Mouse (Mus musculus) erythroblast, embryonic 14.5 days (primary cell): Measurements from ENCODE around the gene Cep131. TPM values are rescaled to one million over a fixed set of nuclear protein-coding genes. Genes with fewer than 3 reads are reported as not detected.

ENCODE experiments used
- H3K27me3 ChIP-seq: 2 replicates; pipeline ENCODE4 v1.6.1; 2012; ENCODE audit warnings: inconsistent platforms; ENCODE audit not compliant: control insufficient read depth
- H3K36me3 ChIP-seq: 2 replicates; pipeline ENCODE4 v1.6.1; 2012; ENCODE audit warnings: mild to moderate bottlenecking, inconsistent platforms; ENCODE audit not compliant: control insufficient read depth
- H3K4me1 ChIP-seq: 2 replicates; pipeline ENCODE4 v1.6.1; 2012; ENCODE audit warnings: inconsistent platforms; ENCODE audit not compliant: control insufficient read depth
- H3K4me3 ChIP-seq: replicated peaks from 2 replicates; pipeline ENCODE3; 2012; ENCODE audit warnings: moderate library complexity, mild to moderate bottlenecking, inconsistent platforms
- H3K9me3 ChIP-seq: 2 replicates; pipeline ENCODE4 v1.6.1; 2012; ENCODE audit warnings: low read length, inconsistent platforms, mixed read lengths; ENCODE audit not compliant: control insufficient read depth
- GATA1 ChIP-seq: IDR thresholded peaks from 2 replicates; pipeline ENCODE4 v1.6.1; 2012; ENCODE audit warnings: low read length, inconsistent platforms, mixed read lengths
- TAL1 ChIP-seq: IDR thresholded peaks from 3 replicates; pipeline ENCODE4 v1.6.1; 2012; ENCODE audit warnings: low read length, inconsistent platforms, mixed read lengths
- polyA plus RNA-seq: library from polyadenylated mRNA; stranded (reverse); fragments of >175 nt; gene quantifications from 2 replicates; pipeline ENCODE4 v1.2.3, GENCODE M21; 2012

Cep131 gene
- polyA plus RNA-seq, 1 experiment, result 2.3 TPM

- H3K27me3 ChIP-seq, result no peaks in the 10 kb centered on the region
- H3K4me1 ChIP-seq, result no peaks in the 10 kb centered on the region
- H3K9me3 ChIP-seq, result no peaks in the 10 kb centered on the region
- no peaks in the 10 kb centered on the region for H3K36me3 ChIP-seq
- TF ChIP-seq TAL1, result no peak
- no peak for TF ChIP-seq GATA1
- no peak overlapping the region for H3K4me3 ChIP-seq
These were observed 65.3 kb downstream of the Cep131 start for GRCm38 (mm10) chr11:120021367-120021766.

DNA sequence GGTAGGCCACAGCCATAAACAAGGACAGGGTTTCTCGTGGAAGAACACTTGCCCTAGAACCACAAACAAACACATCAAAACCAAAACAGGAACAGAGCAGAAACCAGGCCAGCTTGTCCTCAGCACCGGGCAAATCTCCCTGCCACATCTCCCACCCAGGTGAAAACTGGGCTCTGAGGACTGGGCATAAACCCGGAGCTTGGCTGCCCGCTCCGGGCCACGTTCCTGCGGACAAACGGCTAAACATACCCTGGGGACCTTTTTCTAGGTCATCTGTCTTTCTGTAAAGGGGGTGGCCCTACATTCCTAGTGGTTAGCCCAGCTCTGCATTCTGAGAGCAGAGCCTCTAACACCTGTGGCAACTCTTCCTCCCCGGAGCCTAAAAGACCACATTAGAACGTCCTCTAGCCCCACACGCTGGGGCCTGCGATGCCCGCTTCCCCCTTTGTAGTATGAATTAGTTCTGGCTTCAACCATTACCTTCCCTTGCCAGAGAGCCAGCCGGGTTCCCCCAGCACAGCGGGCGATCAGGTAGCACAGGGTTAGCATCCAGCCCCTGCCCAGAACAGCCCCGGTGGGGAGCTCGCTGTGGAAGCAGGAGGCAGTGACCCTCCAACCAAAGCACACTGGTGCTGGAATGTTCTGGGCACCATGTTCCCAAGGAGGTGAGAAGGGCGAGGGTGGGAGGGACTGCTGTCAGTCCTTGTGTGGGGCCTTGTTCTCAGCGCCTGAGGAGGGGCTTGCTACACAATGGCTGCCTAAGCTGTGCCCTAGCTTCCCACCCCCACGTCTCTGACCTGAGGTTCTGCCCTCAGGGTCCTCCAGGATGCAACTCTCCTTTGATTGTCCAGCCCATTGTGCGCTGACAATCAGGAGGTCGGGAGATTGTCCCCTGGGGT lies 66.8 kb downstream of the Cep131 start:
- Histone ChIP-seq H3K4me1 (no peaks in the 10 kb centered on the region), H3K4me3 (no peak overlapping the region), H3K27me3 (no peaks in the 10 kb centered on the region), H3K9me3 (no peaks in the 10 kb centered on the region), H3K36me3 (no peaks in the 10 kb centered on the region)
- no peak for TF ChIP-seq GATA1
- no peak for TF ChIP-seq TAL1

DNA sequence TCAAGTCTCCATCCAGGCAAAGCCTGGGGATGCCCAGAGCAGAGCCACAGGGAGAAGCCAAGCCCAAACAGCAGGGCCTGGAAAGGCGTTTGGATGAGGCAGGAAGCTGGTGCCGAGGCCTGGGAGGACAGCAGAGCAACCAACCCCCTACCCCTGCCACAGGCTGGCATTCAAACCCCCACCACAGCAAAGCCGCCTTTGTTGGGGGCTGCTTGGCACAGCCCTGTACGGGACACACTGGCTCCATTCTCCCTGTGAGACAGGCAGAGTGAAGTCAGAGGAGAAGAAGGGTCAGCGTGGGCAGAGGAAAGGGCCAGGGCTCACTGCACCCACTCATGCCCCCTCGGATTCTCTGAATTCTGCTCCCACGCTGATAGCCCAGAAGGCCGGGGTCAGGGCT lies 69.6 kb downstream of the Cep131 start:
- Histone ChIP-seq H3K27me3 (peaks cover 4% of the 10 kb centered on the region; the same call in 1 of the 2 replicates), H3K9me3 (no peaks in the 10 kb centered on the region), H3K4me3 (no peak overlapping the region), H3K36me3 (no peaks in the 10 kb centered on the region), H3K4me1 (peaks cover 3% of the 10 kb centered on the region; the same call in 1 of the 2 replicates)
- no peak for TF ChIP-seq GATA1
- TF ChIP-seq TAL1, result no peak

DNA sequence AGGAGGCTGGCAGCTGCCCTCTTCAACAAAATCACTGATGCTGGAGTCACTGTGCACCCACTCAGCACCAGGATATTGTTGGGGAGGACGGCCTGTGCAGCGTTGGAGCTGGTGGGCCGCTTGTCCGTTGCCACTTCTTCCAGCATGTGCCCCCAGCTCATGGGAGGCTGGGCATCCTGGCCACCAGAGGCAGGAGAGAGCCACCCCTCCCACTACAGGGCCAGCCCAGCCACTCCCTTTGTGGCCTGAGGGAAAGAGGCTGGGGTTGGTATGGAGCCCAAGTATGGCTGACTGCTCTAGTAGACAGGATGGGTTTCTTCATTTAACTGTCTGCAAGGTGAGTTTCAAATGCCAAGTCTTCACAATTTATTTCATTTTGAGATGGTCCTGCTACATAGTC lies 71.9 kb downstream of the Cep131 start:
- Histone ChIP-seq H3K9me3 (no peaks in the 10 kb centered on the region), H3K4me1 (peaks cover 3% of the 10 kb centered on the region; the same call in 1 of the 2 replicates), H3K27me3 (peaks cover 8% of the 10 kb centered on the region), H3K36me3 (no peaks in the 10 kb centered on the region), H3K4me3 (no peak overlapping the region)
- TF ChIP-seq GATA1, result no peak
- TF ChIP-seq TAL1, result no peak

Other genes starting within 250 kb of the Cep131 start
- gene Chmp6, start 173.4 kb downstream of the Cep131 start, polyA plus RNA-seq, result 2.7 and 3.0 TPM in 2 replicates
- gene Baiap2, start 144.1 kb downstream of the Cep131 start, polyA plus RNA-seq, result 0.14 and 0.18 TPM in 2 replicates
- 0.02 and 0.03 TPM in 2 replicates for gene Aatk, start 39.7 kb downstream of the Cep131 start, polyA plus RNA-seq
- 2.9 and 3.6 TPM in 2 replicates for gene Tepsin, start 11.9 kb upstream of the Cep131 start, polyA plus RNA-seq
- 6.7 and 9.0 TPM in 2 replicates for gene Ndufaf8, start 12.1 kb upstream of the Cep131 start, polyA plus RNA-seq
- gene Slc38a10, start 64.5 kb upstream of the Cep131 start, polyA plus RNA-seq, result 6.1 and 6.2 TPM in 2 replicates
- 0.17 and 0.21 TPM in 2 replicates for gene Bahcc1, start 146.1 kb upstream of the Cep131 start, polyA plus RNA-seq